Mouse (Mus musculus): ENCODE data around the gene Rabif. TPM values are rescaled to one million over a fixed set of nuclear protein-coding genes. Genes with fewer than 3 reads are reported as not detected.
"Not testable (repeated sequence)": the region's sequence is repeated elsewhere in the genome, so short reads cannot be mapped to it uniquely, and the experiment has no call there.

Gene Rabif
- total and polyA plus RNA-seq, 3 experiments = 12.5 to 23.4 (median 22.9) TPM

GRCm38 (mm10) chr1:134526752-134527151, 32.3 kb downstream of the Rabif start:
- DNase-seq (ENCODE audit: extremely low read depth) = no peak
- in situ Hi-C loops (cut with MboI; ENCODE audit: low pct_ligation_motif_present, low pct_unique_long_range_greater_than_20kb, low sequenced_read_pairs) (no loop called here), dilution Hi-C loops (cut with MboI; ENCODE audit: extremely low pct_ligation_motif_present, extremely low pct_unique_long_range_greater_than_20kb, low sequenced_read_pairs) (no loop called here)
- H3K9me3 ChIP-seq (replicated peaks; ENCODE audit: low read length) = no peaks in the 10 kb centered on the region
- no peaks in the 10 kb centered on the region for H3K79me2 ChIP-seq (replicated peaks; ENCODE audit: control insufficient read depth, extremely low read depth, insufficient read depth, poor library complexity, severe bottlenecking)
- H3K9ac ChIP-seq (ENCODE audit: insufficient read depth, low read depth) = no peak overlapping the region
- no peak overlapping the region for H3K27ac ChIP-seq (ENCODE audit: insufficient read depth, low read depth)
- TF ChIP-seq MXI1 (IDR thresholded peaks at IDR 0.05; ENCODE audit: low read depth, low read length) = no peak
- TF ChIP-seq MAZ (IDR thresholded peaks at IDR 0.05; ENCODE audit: low read depth, low read length) = no peak
- TF ChIP-seq MAFK (IDR thresholded peaks at IDR 0.05; ENCODE audit: insufficient replicate concordance, low read length) = no peak
- TF ChIP-seq MEF2A (IDR thresholded peaks at IDR 0.05; ENCODE audit: borderline replicate concordance, low read depth, low read length) = no peak
- TF ChIP-seq ELF1 (IDR thresholded peaks at IDR 0.05; ENCODE audit: low read depth, low read length) = no peak
- TF ChIP-seq RAD21 (IDR thresholded peaks at IDR 0.05; ENCODE audit: low read depth, low read length) = no peak
- TF ChIP-seq TCF12 (IDR thresholded peaks at IDR 0.05; ENCODE audit: low read depth, low read length) = no peak
- TF ChIP-seq EP300 (IDR thresholded peaks at IDR 0.05; ENCODE audit: low read length) = no peak
- TF ChIP-seq JUND (conservative IDR thresholded peaks at IDR 0.05; ENCODE audit: low read depth, low read length) = no peak
- no peak for TF ChIP-seq BHLHE40 (IDR thresholded peaks at IDR 0.05; ENCODE audit: low read depth, low read length)
- no peak for TF ChIP-seq JUN (IDR thresholded peaks at IDR 0.05; ENCODE audit: insufficient read depth, low read depth, low read length)
- TF ChIP-seq ZNF384 (IDR thresholded peaks at IDR 0.05; ENCODE audit: low read depth, low read length) = no peak
- TF ChIP-seq POLR2A (IDR thresholded peaks at IDR 0.05; ENCODE audit: low read depth, low read length) = no peak
- TF ChIP-seq NRF1 (IDR thresholded peaks at IDR 0.05; ENCODE audit: low read depth, low read length) = no peak
- TF ChIP-seq HCFC1 (IDR thresholded peaks at IDR 0.05; ENCODE audit: low read depth, low read length) = no peak
- TF ChIP-seq CHD2 (IDR thresholded peaks at IDR 0.05; ENCODE audit: low read length) = no peak
- no peak for TF ChIP-seq NELFE (IDR thresholded peaks at IDR 0.05; ENCODE audit: low read depth, low read length)
- no peak for TF ChIP-seq MYC (IDR thresholded peaks at IDR 0.05; ENCODE audit: low read depth, low read length)
- H3K36me3 ChIP-seq (replicated peaks in 1 of 2; ENCODE audit: control insufficient read depth in 1 of 2, insufficient read depth in 1 of 2, low read length in 1 of 2) = no peaks in the 10 kb centered on the region
- H3K4me3 ChIP-seq (replicated peaks in 1 of 3; ENCODE audit: low read depth in 2 of 3, low read length in 2 of 3, poor library complexity in 1 of 3) = no peak overlapping the region
- no peak overlapping the region for H3K4me2 ChIP-seq (ENCODE audit: insufficient read depth, low read depth, poor library complexity, severe bottlenecking)
- no peaks in the 10 kb centered on the region for H3K27me3 ChIP-seq (replicated peaks)
- no peaks in the 10 kb centered on the region for H3K4me1 ChIP-seq (ENCODE audit: control insufficient read depth in 1 of 2, insufficient read depth in 2 of 2)

- DNase-seq (ENCODE audit: extremely low read depth) = no peak
- in situ Hi-C loops (cut with MboI; ENCODE audit: low pct_ligation_motif_present, low pct_unique_long_range_greater_than_20kb, low sequenced_read_pairs) = no loop called here
- no peak overlapping the region for H3K4me3 ChIP-seq (replicated peaks in 1 of 3; ENCODE audit: low read depth in 2 of 3, low read length in 2 of 3, poor library complexity in 1 of 3)
- no peak overlapping the region for H3K9ac ChIP-seq (ENCODE audit: insufficient read depth, low read depth)
- no peak overlapping the region for H3K27ac ChIP-seq (ENCODE audit: insufficient read depth, low read depth)
- no peaks in the 10 kb centered on the region for H3K79me2 ChIP-seq (replicated peaks; ENCODE audit: control insufficient read depth, extremely low read depth, insufficient read depth, poor library complexity, severe bottlenecking)
- H3K36me3 ChIP-seq (replicated peaks in 1 of 2; ENCODE audit: control insufficient read depth in 1 of 2, insufficient read depth in 1 of 2, low read length in 1 of 2) = no peaks in the 10 kb centered on the region
- H3K9me3 ChIP-seq (replicated peaks; ENCODE audit: low read length) = no peaks in the 10 kb centered on the region
- TF ChIP-seq POLR2AphosphoS2 (IDR thresholded peaks at IDR 0.05; ENCODE audit: low read depth, low read length) = no peak
- TF ChIP-seq TCF12 (IDR thresholded peaks at IDR 0.05; ENCODE audit: low read depth, low read length) = no peak
- TF ChIP-seq POLR2A (IDR thresholded peaks at IDR 0.05; ENCODE audit: low read depth, low read length) = no peak
- no peak for TF ChIP-seq MEF2A (IDR thresholded peaks at IDR 0.05; ENCODE audit: borderline replicate concordance, low read depth, low read length)
- TF ChIP-seq USF2 (conservative IDR thresholded peaks at IDR 0.05; ENCODE audit: low read depth, low read length) = no peak
- no peak for TF ChIP-seq ZC3H11A (IDR thresholded peaks at IDR 0.05; ENCODE audit: low read depth, low read length)
- no peak for TF ChIP-seq SIN3A (IDR thresholded peaks at IDR 0.05; ENCODE audit: low read length)
- TF ChIP-seq JUND (conservative IDR thresholded peaks at IDR 0.05; ENCODE audit: low read depth, low read length) = no peak
- no peak for TF ChIP-seq MAZ (IDR thresholded peaks at IDR 0.05; ENCODE audit: low read depth, low read length)
- TF ChIP-seq UBTF (IDR thresholded peaks at IDR 0.05; ENCODE audit: low read depth, low read length) = no peak
- TF ChIP-seq NELFE (IDR thresholded peaks at IDR 0.05; ENCODE audit: low read depth, low read length) = no peak
- no peak for TF ChIP-seq MYC (IDR thresholded peaks at IDR 0.05; ENCODE audit: low read depth, low read length)
- TF ChIP-seq JUN (IDR thresholded peaks at IDR 0.05; ENCODE audit: insufficient read depth, low read depth, low read length) = no peak
- TF ChIP-seq MAFK (IDR thresholded peaks at IDR 0.05; ENCODE audit: insufficient replicate concordance, low read length) = no peak
- no peaks in the 10 kb centered on the region for H3K27me3 ChIP-seq (replicated peaks)
- H3K4me2 ChIP-seq (ENCODE audit: insufficient read depth, low read depth, poor library complexity, severe bottlenecking) = no peak overlapping the region
- dilution Hi-C loops (cut with MboI; ENCODE audit: extremely low pct_ligation_motif_present, extremely low pct_unique_long_range_greater_than_20kb, low sequenced_read_pairs) = no loop called here
- no peaks in the 10 kb centered on the region for H3K4me1 ChIP-seq (ENCODE audit: control insufficient read depth in 1 of 2, insufficient read depth in 2 of 2)
Measured at GRCm38 (mm10) chr1:134530618-134531017, 36.2 kb downstream of the Rabif start.

- H3K4me3 ChIP-seq (replicated peaks in 1 of 3; ENCODE audit: low read depth in 2 of 3, low read length in 2 of 3, poor library complexity in 1 of 3); dilution Hi-C loops (cut with MboI; ENCODE audit: extremely low pct_ligation_motif_present, extremely low pct_unique_long_range_greater_than_20kb, low sequenced_read_pairs); H3K79me2 ChIP-seq (replicated peaks; ENCODE audit: control insufficient read depth, extremely low read depth, insufficient read depth, poor library complexity, severe bottlenecking); H3K4me1 ChIP-seq (ENCODE audit: control insufficient read depth in 1 of 2, insufficient read depth in 2 of 2); H3K36me3 ChIP-seq (replicated peaks in 1 of 2; ENCODE audit: control insufficient read depth in 1 of 2, insufficient read depth in 1 of 2, low read length in 1 of 2); H3K9me3 ChIP-seq (replicated peaks; ENCODE audit: low read length); H3K27me3 ChIP-seq (replicated peaks); H3K27ac ChIP-seq (ENCODE audit: insufficient read depth, low read depth); DNase-seq (ENCODE audit: extremely low read depth); H3K9ac ChIP-seq (ENCODE audit: insufficient read depth, low read depth); H3K4me2 ChIP-seq (ENCODE audit: insufficient read depth, low read depth, poor library complexity, severe bottlenecking); in situ Hi-C loops (cut with MboI; ENCODE audit: low pct_ligation_motif_present, low pct_unique_long_range_greater_than_20kb, low sequenced_read_pairs): not testable (repeated sequence)
Measured at GRCm38 (mm10) chr1:134533710-134534109, 39.3 kb downstream of the Rabif start.
